Mouse (Mus musculus): ENCODE data around the gene Vsir. TPM values are rescaled to one million over a fixed set of nuclear protein-coding genes. Genes with fewer than 3 reads are reported as not detected.

Gene Vsir
- polyA plus RNA-seq, 1 experiment = 97.9 TPM

- TF ChIP-seq POLR2A (IDR thresholded peaks at IDR 0.05; ENCODE audit: borderline replicate concordance, control insufficient read depth, low read depth, low read length) (no peak), CTCF (IDR thresholded peaks at IDR 0.05; ENCODE audit: control insufficient read depth, insufficient read depth, low read length) (no peak)
- no peak overlapping the region for H3K27ac ChIP-seq (ENCODE audit: control insufficient read depth, insufficient read depth, low read depth, low read length, poor library complexity)
- 75% methylated on average over 7 of the region's 7 CpGs for WGBS
- H3K4me3 ChIP-seq (replicated peaks; ENCODE audit: control insufficient read depth, low read depth, low read length) = no peak overlapping the region
- H3K4me1 ChIP-seq (ENCODE audit: control insufficient read depth, insufficient read depth, low read length) = peaks cover 4% of the 10 kb centered on the region
Observed at GRCm38 (mm10) chr10:60334583-60334982, 12.1 kb upstream of the Vsir start.

- no peak for TF ChIP-seq POLR2A (IDR thresholded peaks at IDR 0.05; ENCODE audit: borderline replicate concordance, control insufficient read depth, low read depth, low read length)
- no peak for TF ChIP-seq CTCF (IDR thresholded peaks at IDR 0.05; ENCODE audit: control insufficient read depth, insufficient read depth, low read length)
- no peak overlapping the region for H3K4me3 ChIP-seq (replicated peaks; ENCODE audit: control insufficient read depth, low read depth, low read length)
- WGBS = 87% methylated on average over 4 of the region's 4 CpGs
- peaks cover 4% of the 10 kb centered on the region for H3K4me1 ChIP-seq (ENCODE audit: control insufficient read depth, insufficient read depth, low read length)
- H3K27ac ChIP-seq (ENCODE audit: control insufficient read depth, insufficient read depth, low read depth, low read length, poor library complexity) = no peak overlapping the region
Observed at GRCm38 (mm10) chr10:60335021-60335420, 11.6 kb upstream of the Vsir start.

- no peak for TF ChIP-seq POLR2A (IDR thresholded peaks at IDR 0.05; ENCODE audit: borderline replicate concordance, control insufficient read depth, low read depth, low read length)
- no peak for TF ChIP-seq CTCF (IDR thresholded peaks at IDR 0.05; ENCODE audit: control insufficient read depth, insufficient read depth, low read length)
- H3K4me3 ChIP-seq (replicated peaks; ENCODE audit: control insufficient read depth, low read depth, low read length) = peak overlapping the region; percentile 11
- peak overlapping the region; percentile 40; the same call in 1 of the 2 replicates for H3K27ac ChIP-seq (ENCODE audit: control insufficient read depth, insufficient read depth, low read depth, low read length, poor library complexity)
- 17% methylated on average over 9 of the region's 9 CpGs for WGBS
- H3K4me1 ChIP-seq (ENCODE audit: control insufficient read depth, insufficient read depth, low read length) = peaks cover 15% of the 10 kb centered on the region
Observed at GRCm38 (mm10) chr10:60341528-60341927, 5.1 kb upstream of the Vsir start.

GRCm38 (mm10) chr10:60344111-60344510 is 2.5 kb upstream of the Vsir start:
- 2% methylated on average over 3 of the region's 3 CpGs for WGBS
- Histone ChIP-seq H3K4me1 (ENCODE audit: control insufficient read depth, insufficient read depth, low read length) (peaks cover 13% of the 10 kb centered on the region), H3K27ac (ENCODE audit: control insufficient read depth, insufficient read depth, low read depth, low read length, poor library complexity) (peak overlapping the region; percentile 62), H3K4me3 (replicated peaks; ENCODE audit: control insufficient read depth, low read depth, low read length) (peak overlapping the region; percentile 32)
- TF ChIP-seq POLR2A (IDR thresholded peaks at IDR 0.05; ENCODE audit: borderline replicate concordance, control insufficient read depth, low read depth, low read length) (no peak), CTCF (IDR thresholded peaks at IDR 0.05; ENCODE audit: control insufficient read depth, insufficient read depth, low read length) (no peak)

- Histone ChIP-seq H3K27ac (ENCODE audit: control insufficient read depth, insufficient read depth, low read depth, low read length, poor library complexity) (peak overlapping the region; percentile 99), H3K4me3 (replicated peaks; ENCODE audit: control insufficient read depth, low read depth, low read length) (peak overlapping the region; percentile 61)
- no peak for TF ChIP-seq CTCF (IDR thresholded peaks at IDR 0.05; ENCODE audit: control insufficient read depth, insufficient read depth, low read length)
- TF ChIP-seq POLR2A (IDR thresholded peaks at IDR 0.05; ENCODE audit: borderline replicate concordance, control insufficient read depth, low read depth, low read length) = no peak
Observed at GRCm38 (mm10) chr10:60346056-60346455, 595 bp upstream of the Vsir start.

GRCm38 (mm10) chr10:60347768-60348610 is 1.3 kb downstream of the Vsir start:
- H3K27ac ChIP-seq (ENCODE audit: control insufficient read depth, insufficient read depth, low read depth, low read length, poor library complexity) = peak overlapping the region; percentile 99
- 26% methylated on average over 9 of the region's 9 CpGs for WGBS
- peaks cover 12% of the 10 kb centered on the region for H3K4me1 ChIP-seq (ENCODE audit: control insufficient read depth, insufficient read depth, low read length)
- TF ChIP-seq CTCF (IDR thresholded peaks at IDR 0.05; ENCODE audit: control insufficient read depth, insufficient read depth, low read length) = no peak
- TF ChIP-seq POLR2A (IDR thresholded peaks at IDR 0.05; ENCODE audit: borderline replicate concordance, control insufficient read depth, low read depth, low read length) = peak; percentile 34; the same call in 1 of the 2 replicates
- peak overlapping the region; percentile 83 for H3K4me3 ChIP-seq (replicated peaks; ENCODE audit: control insufficient read depth, low read depth, low read length)

More at GRCm38 (mm10) chr10:60346056-60346455, 595 bp upstream of the Vsir start:
- 54% methylated on average over 4 of the region's 4 CpGs for WGBS
- peaks cover 17% of the 10 kb centered on the region for H3K4me1 ChIP-seq (ENCODE audit: control insufficient read depth, insufficient read depth, low read length)

- H3K4me1 ChIP-seq (ENCODE audit: control insufficient read depth, insufficient read depth, low read length) = peaks cover 14% of the 10 kb centered on the region
- peak overlapping the region; percentile 99 for H3K27ac ChIP-seq (ENCODE audit: control insufficient read depth, insufficient read depth, low read depth, low read length, poor library complexity)
- TF ChIP-seq POLR2A (IDR thresholded peaks at IDR 0.05; ENCODE audit: borderline replicate concordance, control insufficient read depth, low read depth, low read length) (no peak), CTCF (IDR thresholded peaks at IDR 0.05; ENCODE audit: control insufficient read depth, insufficient read depth, low read length) (no peak)
- H3K4me3 ChIP-seq (replicated peaks; ENCODE audit: control insufficient read depth, low read depth, low read length) = peak overlapping the region; percentile 83
- 20% methylated on average over 6 of the region's 6 CpGs for WGBS
Observed at GRCm38 (mm10) chr10:60349056-60349455, 2.4 kb downstream of the Vsir start.

GRCm38 (mm10) chr10:60349644-60350043 is 3.0 kb downstream of the Vsir start:
- TF ChIP-seq POLR2A (IDR thresholded peaks at IDR 0.05; ENCODE audit: borderline replicate concordance, control insufficient read depth, low read depth, low read length) (no peak), CTCF (IDR thresholded peaks at IDR 0.05; ENCODE audit: control insufficient read depth, insufficient read depth, low read length) (no peak)
- peaks cover 14% of the 10 kb centered on the region for H3K4me1 ChIP-seq (ENCODE audit: control insufficient read depth, insufficient read depth, low read length)
- WGBS = 46% methylated on average over 5 of the region's 5 CpGs
- H3K4me3 ChIP-seq (replicated peaks; ENCODE audit: control insufficient read depth, low read depth, low read length) = peak overlapping the region; percentile 83
- H3K27ac ChIP-seq (ENCODE audit: control insufficient read depth, insufficient read depth, low read depth, low read length, poor library complexity) = peak overlapping the region; percentile 99

Measured in bone marrow, adult 2 months (tissue).